Mouse (Mus musculus): ENCODE measurements around the gene Lmntd1. TPM values are rescaled to one million over a fixed set of nuclear protein-coding genes. Genes with fewer than 3 reads are reported as not detected.

Gene Lmntd1
- total RNA-seq, 2 experiments from 2014 or later, result not detected

DNA sequence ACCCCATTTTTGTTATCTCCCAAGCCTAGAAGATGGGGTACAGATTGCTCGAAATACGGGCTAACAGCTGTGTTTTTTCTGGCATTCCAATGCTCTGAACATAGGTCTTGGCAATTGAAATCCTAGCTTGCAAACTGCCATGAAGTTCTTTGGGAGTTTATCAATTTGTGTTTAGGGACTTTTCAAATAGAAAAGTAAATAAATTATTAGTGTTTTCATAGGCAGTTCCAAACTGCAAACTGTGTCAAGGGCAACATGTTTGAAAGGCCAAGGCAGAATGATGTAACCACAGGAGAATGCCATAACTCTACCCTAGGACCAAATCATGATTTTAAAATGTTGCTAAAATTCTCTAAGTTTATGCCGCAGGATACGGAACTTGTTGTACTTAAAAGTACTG, 6.4 kb downstream of the Lmntd1 start:
- no peak for ATAC-seq (ENCODE audit: poor library complexity, severe bottlenecking)

DNA sequence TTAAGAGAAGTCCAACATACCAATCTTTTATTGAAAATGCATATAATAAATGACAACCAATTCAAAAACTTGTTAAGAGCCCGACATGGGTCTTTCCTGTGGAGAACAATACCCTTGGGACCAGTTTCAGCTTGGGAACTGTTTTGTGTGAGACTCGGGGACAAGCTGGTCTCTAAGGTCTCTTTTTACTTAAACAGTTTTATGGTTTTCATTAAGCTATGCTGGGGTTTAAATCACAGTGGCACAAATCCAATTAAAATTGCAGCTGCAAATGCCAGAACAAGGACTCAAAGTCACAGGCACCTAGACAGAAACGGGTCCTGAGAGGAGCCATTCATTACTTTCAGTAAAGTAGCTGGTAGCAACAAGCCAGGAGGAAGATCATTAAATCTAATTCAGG, 8.9 kb downstream of the Lmntd1 start:
- no peak for ATAC-seq (ENCODE audit: poor library complexity, severe bottlenecking)

DNA sequence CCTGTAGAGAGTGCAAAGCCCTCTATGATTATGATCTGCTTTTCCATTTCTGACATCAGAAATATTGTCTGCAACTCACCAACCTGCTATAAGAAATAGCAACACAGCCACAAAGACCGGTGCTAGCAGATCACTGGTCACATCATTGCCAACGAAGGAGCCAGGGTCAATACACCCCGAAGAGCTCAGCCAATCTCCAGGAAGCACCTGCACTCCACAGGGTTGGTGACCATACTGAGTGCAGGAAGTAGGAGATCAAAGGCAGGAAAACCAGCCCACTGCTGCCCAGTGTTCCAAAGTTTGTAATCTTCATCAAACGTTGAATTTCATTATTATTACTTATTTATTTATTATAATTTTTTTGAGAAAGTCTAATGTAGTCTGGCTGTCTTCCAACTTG, 9.5 kb downstream of the Lmntd1 start:
- no peak for ATAC-seq (ENCODE audit: poor library complexity, severe bottlenecking)

DNA sequence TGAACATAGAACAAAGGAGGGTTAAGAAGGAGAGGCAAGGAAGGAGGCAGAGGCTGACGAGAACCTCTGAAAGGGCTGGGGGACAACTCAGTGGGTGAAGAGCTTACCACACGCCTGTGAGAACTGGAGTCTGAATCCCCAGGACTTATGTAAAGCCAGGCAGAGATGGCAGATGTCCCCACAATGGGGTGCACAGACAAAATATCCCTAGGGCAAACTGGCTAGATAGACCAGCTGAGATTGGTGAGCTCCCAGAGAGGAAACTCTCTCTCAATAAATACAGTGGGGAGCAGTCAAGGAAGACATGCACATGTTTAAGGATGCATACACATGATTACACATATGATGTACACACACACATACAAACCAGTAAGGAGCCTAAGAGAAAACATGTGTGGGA, 10.0 kb downstream of the Lmntd1 start:
- no peak for ATAC-seq (ENCODE audit: poor library complexity, severe bottlenecking)

DNA sequence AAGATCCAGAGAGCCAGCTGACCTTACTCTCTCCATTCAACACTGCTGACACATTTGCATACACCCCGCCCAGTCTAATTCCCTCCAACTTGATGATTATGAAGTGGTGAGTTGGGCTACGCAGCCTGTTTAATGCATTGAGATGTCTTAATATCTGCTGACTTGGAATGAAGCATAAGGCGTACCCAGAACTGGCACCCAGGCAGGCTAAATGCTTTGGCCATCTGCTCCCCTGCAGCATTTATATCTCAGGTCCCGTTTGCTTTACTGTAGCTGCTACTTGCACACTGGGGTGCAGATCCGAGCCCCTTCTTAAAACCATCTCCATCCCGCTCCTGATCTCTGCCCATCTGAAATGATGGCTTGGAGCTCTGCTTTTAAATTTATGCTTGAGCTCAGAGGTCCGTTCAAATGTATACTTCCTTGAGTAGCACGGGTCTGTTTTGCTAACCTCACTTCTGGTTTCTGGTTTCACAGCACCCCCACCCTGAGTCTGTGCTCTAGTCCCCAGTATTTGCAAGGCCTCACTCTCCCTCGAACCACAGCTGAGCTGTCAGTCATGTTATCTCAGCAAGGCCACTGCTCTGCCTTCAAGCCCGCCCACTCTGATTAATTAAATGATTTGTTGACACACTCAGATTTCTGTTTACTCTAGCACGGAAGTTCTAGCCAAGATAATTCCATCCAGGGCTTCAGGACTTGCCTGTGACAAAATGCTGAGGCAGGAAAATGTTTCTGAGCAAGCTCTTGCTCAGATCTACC, 15.1 kb downstream of the Lmntd1 start:
- ATAC-seq (ENCODE audit: poor library complexity, severe bottlenecking), result peak; percentile 66

DNA sequence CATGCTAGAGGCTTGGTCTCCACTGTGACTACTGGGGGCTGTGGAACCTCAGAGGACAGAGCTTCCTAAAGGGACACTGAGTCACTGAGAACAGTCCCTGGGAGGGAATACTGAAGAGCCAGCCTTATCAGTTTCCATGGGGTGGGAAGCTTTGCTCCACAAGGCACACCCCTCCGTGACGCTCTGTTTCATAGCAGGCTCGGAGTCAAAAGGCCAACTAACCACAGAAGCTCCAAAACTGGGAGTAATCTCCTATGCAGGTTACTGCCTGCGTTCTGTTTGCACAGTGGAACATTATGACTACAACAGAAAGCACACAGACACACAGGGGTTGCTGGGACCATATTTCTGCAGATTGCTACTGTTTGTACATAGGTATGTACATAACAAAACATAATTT, 18.2 kb downstream of the Lmntd1 start:
- no peak for ATAC-seq (ENCODE audit: poor library complexity, severe bottlenecking)

DNA sequence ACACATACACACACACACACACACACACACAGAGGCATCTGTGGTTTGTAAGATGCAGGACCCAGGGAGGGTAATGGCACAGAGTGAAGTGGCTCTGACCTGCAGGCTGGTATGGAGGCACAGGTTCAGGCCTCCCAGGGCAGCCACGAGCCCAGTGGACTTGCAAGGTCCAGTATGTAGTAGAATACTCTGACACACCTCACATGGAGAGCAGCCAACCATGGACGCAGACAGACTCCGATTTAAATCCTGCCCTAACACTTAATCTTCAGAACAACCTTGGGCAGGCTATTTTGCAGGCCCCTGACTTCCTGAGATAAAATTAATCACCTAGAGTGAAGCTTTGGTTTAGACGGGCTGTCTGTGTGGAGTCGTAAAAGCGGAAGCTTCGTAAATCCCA, 20.1 kb downstream of the Lmntd1 start:
- ATAC-seq (ENCODE audit: poor library complexity, severe bottlenecking), result no peak

DNA sequence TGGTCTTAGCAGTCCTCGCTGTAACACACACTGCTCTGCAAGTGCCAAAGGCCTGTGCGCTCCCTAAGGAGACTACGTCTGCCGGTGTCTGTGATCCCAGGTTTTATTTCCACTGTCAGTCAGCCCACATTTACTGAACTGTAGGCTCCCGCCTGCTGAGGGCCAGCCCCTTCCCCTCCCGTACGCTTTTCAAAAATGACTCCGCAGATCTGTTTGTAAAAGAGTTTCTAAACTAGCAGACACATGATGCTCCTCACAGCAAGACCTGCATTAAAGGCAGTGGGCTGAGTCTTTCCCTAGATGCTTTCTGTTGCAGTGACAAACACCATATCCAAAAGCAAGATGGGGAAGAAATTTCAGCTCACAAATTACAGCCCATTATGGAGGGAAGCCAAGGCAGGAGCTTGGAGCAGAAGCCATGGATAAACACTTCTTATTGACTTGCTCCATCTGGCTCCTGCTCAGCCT, 21.6 kb downstream of the Lmntd1 start:
- no peak for ATAC-seq (ENCODE audit: poor library complexity, severe bottlenecking)

DNA sequence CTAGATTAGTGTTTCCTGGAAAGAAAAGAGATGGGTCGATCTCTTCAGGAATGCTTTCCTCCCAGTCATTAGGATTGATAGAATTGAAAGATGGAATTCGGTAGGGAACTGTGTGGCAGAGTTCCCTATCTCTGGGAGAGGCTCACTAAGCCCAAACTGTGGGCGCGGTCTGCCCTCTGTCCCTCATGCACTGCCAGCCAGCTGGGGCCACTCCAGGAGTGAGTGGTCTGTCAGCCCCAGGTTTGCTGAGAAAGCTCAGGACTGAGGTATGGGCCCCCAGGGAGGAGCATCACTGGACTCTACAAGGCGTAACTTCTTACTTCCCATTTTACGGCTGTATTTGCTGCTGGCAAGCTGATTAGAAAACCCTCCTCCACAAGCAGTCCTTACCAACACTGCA, 22.1 kb downstream of the Lmntd1 start:
- ATAC-seq (ENCODE audit: poor library complexity, severe bottlenecking), result 0 out of 2 replicates have a peak, but pooled peaks have one; percentile 23

DNA sequence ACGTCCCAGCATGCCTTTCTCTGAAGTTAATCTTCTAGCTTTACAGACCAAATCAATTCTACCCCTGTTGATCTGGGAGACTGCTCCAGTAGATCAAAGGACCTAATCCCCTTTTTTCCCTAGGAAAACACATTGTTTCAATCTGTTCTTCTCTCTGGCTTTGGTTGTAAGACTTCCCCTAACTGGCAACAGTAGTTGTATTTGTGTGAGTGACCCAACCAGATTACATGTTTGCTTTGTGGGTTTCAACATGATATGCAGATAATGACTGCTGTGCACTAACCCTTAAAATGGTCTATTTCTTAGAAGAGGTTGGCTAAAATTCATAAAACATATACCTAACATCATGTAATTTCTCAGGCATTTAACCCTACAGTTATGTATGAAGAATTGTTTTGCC, 22.5 kb downstream of the Lmntd1 start:
- ATAC-seq (ENCODE audit: poor library complexity, severe bottlenecking), result no peak

DNA sequence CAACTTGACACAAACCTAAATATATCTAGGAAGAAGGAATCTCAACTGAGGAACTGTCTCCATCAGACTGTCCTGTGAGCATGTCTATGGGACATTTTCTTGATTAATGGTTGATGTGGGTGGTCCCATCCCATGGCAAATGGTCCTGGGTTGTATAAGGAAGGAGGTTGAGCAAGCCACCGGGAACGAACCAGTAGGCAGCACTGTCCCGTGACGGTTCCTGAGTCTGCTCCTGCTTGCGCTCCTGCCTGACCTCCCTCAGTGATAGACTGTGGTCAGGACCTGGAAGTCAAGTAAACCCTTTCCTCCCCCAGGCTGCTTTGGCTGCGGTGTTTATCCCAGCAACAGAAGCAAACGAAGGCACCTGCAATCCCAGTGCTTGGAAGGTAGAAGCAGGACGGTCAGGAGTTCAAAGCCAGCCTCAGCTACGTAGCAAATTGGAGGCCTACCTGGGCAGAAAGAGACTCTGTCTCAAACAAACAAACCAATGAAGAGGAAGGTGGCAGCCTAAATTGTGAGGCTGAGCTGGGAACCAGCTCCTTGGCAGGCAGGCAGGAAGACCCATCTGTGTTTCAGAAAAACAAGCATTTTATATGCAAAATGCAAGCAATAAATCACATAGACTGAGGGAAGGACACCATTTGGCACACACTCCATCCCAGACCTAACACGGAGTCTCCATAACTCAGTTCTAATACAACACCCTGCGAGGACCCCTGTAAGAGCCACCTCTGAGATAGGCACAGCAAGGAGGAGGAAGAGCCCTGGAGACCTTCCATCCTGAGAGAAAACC, 23.4 kb downstream of the Lmntd1 start:
- ATAC-seq (ENCODE audit: poor library complexity, severe bottlenecking), result no peak

DNA sequence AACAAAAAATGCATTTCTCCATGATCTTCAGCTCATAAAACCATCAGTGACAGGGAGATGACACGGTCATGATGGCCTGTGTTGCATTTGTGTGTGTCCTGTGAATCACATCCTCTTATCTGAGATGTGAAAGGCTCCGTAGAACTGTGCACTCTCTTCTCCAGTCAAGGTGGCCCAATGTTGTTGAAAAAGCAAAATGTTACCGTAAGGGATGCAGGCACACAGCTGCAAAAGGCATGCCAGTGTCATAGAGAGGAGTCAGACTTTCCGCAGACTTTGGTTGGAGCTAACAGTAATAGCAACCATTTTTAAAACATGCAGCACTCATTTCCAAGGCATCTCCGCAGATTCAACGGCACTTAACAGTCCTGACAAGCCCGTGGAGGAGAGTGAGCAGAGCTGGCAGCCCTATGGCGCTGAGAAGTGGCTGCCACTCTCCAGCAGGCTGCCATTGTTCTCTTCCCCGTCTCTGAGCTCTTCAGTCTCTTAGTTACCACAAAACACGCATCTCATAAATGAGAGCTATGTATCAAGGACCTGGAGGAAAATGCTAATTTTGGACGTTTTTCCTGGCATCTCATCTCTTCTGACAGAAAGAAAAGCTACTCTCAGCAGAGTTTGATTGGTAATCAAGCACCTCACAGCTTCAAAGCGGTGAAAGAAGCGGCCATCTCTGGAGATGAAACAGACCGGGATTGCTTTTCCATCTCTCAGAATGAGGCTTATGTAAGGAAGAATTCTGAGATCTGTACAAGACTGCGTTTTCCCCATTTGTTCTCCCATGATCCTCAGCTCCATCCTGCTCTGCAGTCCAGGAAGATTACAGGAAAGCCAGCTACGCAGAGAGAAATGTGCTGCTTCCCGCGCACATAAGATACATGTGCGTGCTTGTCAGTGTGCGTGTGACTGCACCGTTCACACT, 28.8 kb downstream of the Lmntd1 start:
- ATAC-seq (ENCODE audit: poor library complexity, severe bottlenecking), result no peak

DNA sequence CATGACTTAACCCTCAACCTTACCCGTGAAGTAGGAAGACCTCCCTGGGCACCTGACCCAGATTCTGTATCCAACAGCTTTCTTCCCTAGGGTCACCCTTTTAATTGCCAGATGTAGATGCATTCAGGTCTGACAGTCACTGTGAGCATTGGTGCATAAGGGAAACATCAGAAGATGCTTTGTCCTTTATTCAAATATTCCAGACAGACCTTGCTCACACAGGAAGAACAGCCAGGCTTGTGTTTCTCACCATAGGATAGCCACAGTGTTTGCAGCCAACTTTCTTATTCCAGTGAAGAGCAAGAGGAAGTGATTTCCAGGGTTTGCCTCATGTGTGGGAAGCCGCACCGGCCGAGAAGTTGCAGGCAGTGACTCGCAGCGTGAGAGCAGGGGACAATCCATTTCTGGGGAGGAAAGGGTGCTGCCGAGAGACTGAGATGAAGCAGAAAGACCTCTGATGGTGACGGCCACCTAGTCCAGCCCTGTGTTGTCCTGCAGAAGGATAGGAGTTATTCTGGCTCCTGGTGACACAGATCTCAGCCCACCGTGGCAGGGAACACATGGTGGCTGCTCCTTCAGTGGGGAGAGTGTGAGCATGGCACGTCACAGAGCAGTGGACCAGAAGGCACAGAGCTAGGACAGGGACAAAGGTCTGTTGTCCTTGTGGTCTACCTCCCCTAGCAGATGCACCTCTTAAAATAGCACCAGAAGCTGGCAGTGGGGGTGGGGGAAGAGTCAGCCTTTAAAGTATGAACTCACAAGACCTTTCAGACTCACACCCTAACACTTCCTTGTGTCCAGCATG, 32.6 kb downstream of the Lmntd1 start:
- 0 out of 2 replicates have a peak, but pooled peaks have one; percentile 28 for ATAC-seq (ENCODE audit: poor library complexity, severe bottlenecking)

DNA sequence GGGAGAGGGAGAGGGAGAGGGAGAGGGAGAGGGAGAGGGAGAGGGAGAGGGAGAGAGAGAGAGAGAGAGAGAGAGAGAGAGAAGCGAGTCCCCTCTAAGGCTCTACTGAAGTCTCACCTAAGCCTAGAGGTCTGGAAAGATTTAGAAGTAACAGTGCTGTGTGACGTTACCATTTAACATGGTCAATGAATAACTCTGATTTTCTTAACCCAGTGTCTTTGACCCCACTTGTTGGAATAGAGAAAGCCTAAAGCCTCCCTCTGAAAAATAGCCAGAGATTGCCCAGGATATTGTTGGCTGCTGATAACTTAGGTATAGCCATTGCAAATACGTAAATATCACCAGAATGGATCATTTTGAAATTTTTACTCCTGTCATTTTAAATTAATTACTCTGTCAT, 34.4 kb downstream of the Lmntd1 start:
- no peak for ATAC-seq (ENCODE audit: poor library complexity, severe bottlenecking)

DNA sequence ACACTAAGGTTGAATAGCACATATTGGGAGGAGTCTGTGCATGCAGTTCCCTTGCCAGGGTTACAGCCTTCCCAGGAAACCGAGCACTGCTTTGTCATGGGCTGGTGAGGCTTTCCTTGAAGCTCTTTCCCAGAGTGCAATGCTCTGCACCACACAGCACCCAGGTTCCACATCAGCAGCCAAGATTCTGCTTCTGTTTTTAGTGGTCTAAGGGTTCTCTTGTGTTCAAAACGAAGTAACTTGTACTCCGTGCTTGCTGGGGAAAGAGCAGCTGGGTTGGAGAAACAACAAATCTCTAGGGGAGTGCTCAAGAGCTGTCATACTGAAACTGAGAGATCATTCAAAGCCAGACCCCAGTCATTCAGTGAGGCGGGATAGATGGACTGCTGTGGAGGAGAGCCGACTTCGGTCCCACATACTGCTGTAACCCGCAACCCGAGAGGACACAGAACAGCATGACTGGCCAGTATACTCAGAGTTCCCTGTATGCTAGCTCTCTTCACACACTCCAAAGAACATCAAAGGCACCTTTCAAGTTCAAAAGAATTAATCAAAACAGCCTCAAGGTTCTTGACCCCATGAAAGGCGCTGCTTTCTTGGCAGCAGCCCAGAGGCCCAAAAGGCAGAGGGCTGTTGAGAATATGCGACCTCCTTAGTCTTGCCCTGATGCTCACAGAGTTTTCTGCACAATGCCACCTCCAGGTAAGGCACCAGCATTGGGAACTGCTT, 35.5 kb downstream of the Lmntd1 start:
- 0 out of 2 replicates have a peak, but pooled peaks have one; percentile 31 for ATAC-seq (ENCODE audit: poor library complexity, severe bottlenecking)

DNA sequence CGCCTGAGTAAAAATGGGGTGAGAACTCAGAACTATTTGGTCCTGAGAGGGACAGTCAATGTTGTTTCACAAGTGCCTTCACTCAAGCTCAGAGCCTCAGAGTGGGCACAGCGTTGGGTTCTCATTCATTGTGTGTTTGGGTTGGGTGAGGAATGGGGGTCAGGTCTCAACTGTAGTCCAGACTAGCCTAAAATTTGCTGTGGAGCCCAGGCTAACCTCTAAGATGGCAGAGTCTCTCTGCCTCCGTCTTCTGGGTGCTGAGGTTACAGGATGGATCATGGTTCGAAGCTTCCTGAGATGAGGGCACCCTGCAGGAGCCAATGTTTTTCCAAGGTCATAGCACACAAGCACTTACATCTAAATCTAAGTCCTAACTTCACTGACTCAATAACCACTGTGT, 37.4 kb downstream of the Lmntd1 start:
- ATAC-seq (ENCODE audit: poor library complexity, severe bottlenecking), result no peak

DNA sequence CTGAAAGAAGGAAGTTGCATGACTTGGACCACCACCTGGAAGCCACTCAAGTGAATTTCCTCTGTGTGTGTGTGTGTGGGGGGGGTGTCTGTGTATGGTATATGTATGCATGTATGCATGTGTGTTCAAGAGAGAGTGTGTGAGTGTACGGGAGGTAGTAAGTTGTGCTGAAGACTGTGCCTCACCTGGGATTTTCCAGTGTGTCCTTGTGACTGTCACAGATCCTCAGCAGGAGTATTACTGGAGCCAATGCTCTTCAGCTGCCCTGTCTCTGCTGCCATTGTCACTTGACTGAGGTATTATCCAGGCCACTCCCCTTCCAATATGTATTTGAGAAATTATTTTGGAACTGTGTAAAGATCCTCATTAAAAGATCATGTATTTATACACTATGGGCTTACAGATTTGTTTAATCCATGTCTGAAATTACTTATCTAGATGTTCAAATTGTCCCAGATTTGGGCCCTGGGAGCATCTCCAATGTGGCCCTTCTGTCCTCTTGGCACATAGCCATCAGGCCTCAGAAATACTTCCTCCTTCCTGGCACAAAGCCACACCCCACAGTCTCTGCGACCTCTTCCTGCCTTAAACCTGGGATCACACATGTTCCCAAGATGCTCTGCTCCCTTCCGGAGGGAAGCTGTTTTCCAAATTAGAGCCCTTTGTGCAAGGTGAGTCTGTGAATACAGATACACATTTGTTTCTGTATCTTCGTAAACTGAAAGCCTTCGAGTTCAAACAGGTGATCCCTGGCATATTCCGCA, 40.7 kb downstream of the Lmntd1 start:
- peak; percentile 26; the same call in 1 of the 2 replicates for ATAC-seq (ENCODE audit: poor library complexity, severe bottlenecking)

DNA sequence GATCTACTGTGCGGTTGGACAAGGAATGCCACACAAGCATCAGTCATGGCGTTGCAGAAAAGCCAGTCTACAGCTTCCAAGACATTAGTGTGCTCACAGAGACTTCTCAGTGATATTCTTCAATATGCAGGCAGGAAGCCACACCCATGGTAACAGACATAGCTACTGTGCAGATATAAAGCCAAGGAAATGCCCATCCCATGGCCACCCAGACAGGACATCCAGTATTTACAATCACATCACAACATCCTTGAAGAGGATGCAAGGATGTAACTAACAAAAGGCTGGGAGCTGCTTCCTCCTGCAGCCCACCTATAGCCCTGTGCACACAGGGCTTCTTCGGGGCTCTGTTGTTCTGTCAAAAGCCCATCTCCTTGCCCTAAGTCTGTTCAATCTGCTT, 45.4 kb downstream of the Lmntd1 start:
- no peak for ATAC-seq (ENCODE audit: poor library complexity, severe bottlenecking)

DNA sequence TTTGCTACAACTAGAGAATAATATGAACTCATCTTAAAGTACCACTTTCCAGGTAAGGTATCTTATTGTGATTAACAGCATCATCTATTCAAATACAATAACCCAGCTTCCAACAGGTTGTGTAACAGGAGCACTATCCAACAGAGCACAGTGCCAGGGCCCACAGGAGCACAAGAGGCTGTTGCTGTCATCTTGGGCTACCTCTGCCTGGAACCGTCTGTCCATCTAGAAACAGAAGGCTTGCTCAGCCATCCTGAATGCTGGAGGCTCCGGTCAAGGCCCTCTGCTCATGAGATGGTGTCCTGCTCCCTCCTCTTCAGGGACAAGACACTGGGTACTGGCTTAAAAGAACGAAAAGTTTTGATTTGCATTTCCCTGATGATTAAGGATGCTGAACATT, 46.3 kb downstream of the Lmntd1 start:
- ATAC-seq (ENCODE audit: poor library complexity, severe bottlenecking), result no peak
